Mouse (Mus musculus): ENCODE measurements around the gene Traf6. TPM values are rescaled to one million over a fixed set of nuclear protein-coding genes. Genes with fewer than 3 reads are reported as not detected.

The Traf6 gene
- polyA plus RNA-seq, 1 experiment: 8.6 TPM

GRCm38 (mm10) chr2:101693577-101694215, 15.5 kb downstream of the Traf6 start:
- no peak for DNase-seq (ENCODE audit: low read depth in 1 of 2, low spot score in 2 of 2)
- peaks cover 42% of the 10 kb centered on the region for H3K36me3 ChIP-seq (ENCODE audit: control insufficient read depth, insufficient read depth, low read length)
- H3K27me3 ChIP-seq (ENCODE audit: control insufficient read depth, insufficient read depth, low read length): no peaks in the 10 kb centered on the region
- no peak for TF ChIP-seq POLR2A (IDR thresholded peaks at IDR 0.05; ENCODE audit: low read depth, low read length)
- TF ChIP-seq CTCF (IDR thresholded peaks at IDR 0.05; ENCODE audit: extremely low read depth, insufficient read depth, insufficient read length, insufficient replicate concordance): no peak
- H3K4me1 ChIP-seq (ENCODE audit: control insufficient read depth, insufficient read depth, insufficient read length): peaks cover under 1% of the 10 kb centered on the region
- H3K4me3 ChIP-seq (ENCODE audit: extremely low read depth, insufficient read depth, insufficient read length): no peak overlapping the region
- 54% methylated on average over 5 of the region's 5 CpGs for WGBS
- H3K27ac ChIP-seq (ENCODE audit: insufficient read depth, low read length): no peak overlapping the region

GRCm38 (mm10) chr2:101695584-101695983, 17.4 kb downstream of the Traf6 start:
- no peak for DNase-seq (ENCODE audit: low read depth in 1 of 2, low spot score in 2 of 2)
- no peaks in the 10 kb centered on the region for H3K27me3 ChIP-seq (ENCODE audit: control insufficient read depth, insufficient read depth, low read length)
- 93% methylated on average over 7 of the region's 7 CpGs for WGBS
- H3K27ac ChIP-seq (ENCODE audit: insufficient read depth, low read length): no peak overlapping the region
- peaks cover 33% of the 10 kb centered on the region for H3K36me3 ChIP-seq (ENCODE audit: control insufficient read depth, insufficient read depth, low read length)
- no peak overlapping the region for H3K4me3 ChIP-seq (ENCODE audit: extremely low read depth, insufficient read depth, insufficient read length)
- H3K4me1 ChIP-seq (ENCODE audit: control insufficient read depth, insufficient read depth, insufficient read length): peaks cover 4% of the 10 kb centered on the region
- TF ChIP-seq CTCF (IDR thresholded peaks at IDR 0.05; ENCODE audit: extremely low read depth, insufficient read depth, insufficient read length, insufficient replicate concordance): no peak
- TF ChIP-seq POLR2A (IDR thresholded peaks at IDR 0.05; ENCODE audit: low read depth, low read length): no peak

GRCm38 (mm10) chr2:101699284-101699683, 21.1 kb downstream of the Traf6 start:
- H3K27me3 ChIP-seq (ENCODE audit: control insufficient read depth, insufficient read depth, low read length): no peaks in the 10 kb centered on the region
- DNase-seq (ENCODE audit: low read depth in 1 of 2, low spot score in 2 of 2): no peak
- H3K4me1 ChIP-seq (ENCODE audit: control insufficient read depth, insufficient read depth, insufficient read length): peaks cover 4% of the 10 kb centered on the region
- TF ChIP-seq POLR2A (IDR thresholded peaks at IDR 0.05; ENCODE audit: low read depth, low read length) (no peak), CTCF (IDR thresholded peaks at IDR 0.05; ENCODE audit: extremely low read depth, insufficient read depth, insufficient read length, insufficient replicate concordance) (no peak)
- no peak overlapping the region for H3K4me3 ChIP-seq (ENCODE audit: extremely low read depth, insufficient read depth, insufficient read length)
- H3K36me3 ChIP-seq (ENCODE audit: control insufficient read depth, insufficient read depth, low read length): peaks cover 18% of the 10 kb centered on the region
- 18% methylated on average over 4 of the region's 4 CpGs for WGBS
- peak overlapping the region; percentile 4; the same call in 1 of the 2 replicates for H3K27ac ChIP-seq (ENCODE audit: insufficient read depth, low read length)

- H3K4me1 ChIP-seq (ENCODE audit: control insufficient read depth, insufficient read depth, insufficient read length): no peaks in the 10 kb centered on the region
- 60% methylated on average over 5 of the region's 5 CpGs for WGBS
- TF ChIP-seq CTCF (IDR thresholded peaks at IDR 0.05; ENCODE audit: extremely low read depth, insufficient read depth, insufficient read length, insufficient replicate concordance) (no peak), POLR2A (IDR thresholded peaks at IDR 0.05; ENCODE audit: low read depth, low read length) (no peak)
- H3K36me3 ChIP-seq (ENCODE audit: control insufficient read depth, insufficient read depth, low read length): no peaks in the 10 kb centered on the region
- no peak overlapping the region for H3K27ac ChIP-seq (ENCODE audit: insufficient read depth, low read length)
- no peak for DNase-seq (ENCODE audit: low read depth in 1 of 2, low spot score in 2 of 2)
- no peaks in the 10 kb centered on the region for H3K27me3 ChIP-seq (ENCODE audit: control insufficient read depth, insufficient read depth, low read length)
- H3K4me3 ChIP-seq (ENCODE audit: extremely low read depth, insufficient read depth, insufficient read length): no peak overlapping the region
Observed at GRCm38 (mm10) chr2:101705941-101706485, 27.8 kb downstream of the Traf6 start.

GRCm38 (mm10) chr2:101711608-101712007, 33.4 kb downstream of the Traf6 start:
- Histone ChIP-seq H3K4me3 (ENCODE audit: extremely low read depth, insufficient read depth, insufficient read length) (no peak overlapping the region), H3K36me3 (ENCODE audit: control insufficient read depth, insufficient read depth, low read length) (no peaks in the 10 kb centered on the region), H3K27ac (ENCODE audit: insufficient read depth, low read length) (no peak overlapping the region), H3K4me1 (ENCODE audit: control insufficient read depth, insufficient read depth, insufficient read length) (no peaks in the 10 kb centered on the region), H3K27me3 (ENCODE audit: control insufficient read depth, insufficient read depth, low read length) (no peaks in the 10 kb centered on the region)
- no peak for TF ChIP-seq POLR2A (IDR thresholded peaks at IDR 0.05; ENCODE audit: low read depth, low read length)
- no peak for TF ChIP-seq CTCF (IDR thresholded peaks at IDR 0.05; ENCODE audit: extremely low read depth, insufficient read depth, insufficient read length, insufficient replicate concordance)
- WGBS: 92% methylated on average over 3 of the region's 3 CpGs
- no peak for DNase-seq (ENCODE audit: low read depth in 1 of 2, low spot score in 2 of 2)

- Histone ChIP-seq H3K27me3 (ENCODE audit: control insufficient read depth, insufficient read depth, low read length) (no peaks in the 10 kb centered on the region), H3K4me1 (ENCODE audit: control insufficient read depth, insufficient read depth, insufficient read length) (no peaks in the 10 kb centered on the region), H3K27ac (ENCODE audit: insufficient read depth, low read length) (no peak overlapping the region), H3K36me3 (ENCODE audit: control insufficient read depth, insufficient read depth, low read length) (no peaks in the 10 kb centered on the region), H3K4me3 (ENCODE audit: extremely low read depth, insufficient read depth, insufficient read length) (no peak overlapping the region)
- WGBS: 71% methylated on average over 8 of the region's 8 CpGs
- TF ChIP-seq CTCF (IDR thresholded peaks at IDR 0.05; ENCODE audit: extremely low read depth, insufficient read depth, insufficient read length, insufficient replicate concordance) (peak; percentile 36; the same call in 1 of the 2 replicates), POLR2A (IDR thresholded peaks at IDR 0.05; ENCODE audit: low read depth, low read length) (no peak)
- DNase-seq (ENCODE audit: low read depth in 1 of 2, low spot score in 2 of 2): peak; percentile 25 to 61
Observed at GRCm38 (mm10) chr2:101715650-101716323, 37.6 kb downstream of the Traf6 start.

All from spleen, adult 2 months (tissue).